Mouse (Mus musculus) limb, embryonic 15.5 days (tissue): ENCODE data around the gene Gcnt7. TPM values are rescaled to one million over a fixed set of nuclear protein-coding genes. Genes with fewer than 3 reads are reported as not detected.
A peak's percentile ranks its signal among the peaks of the same experiment; 100 is the strongest.

Experiments used
- ATAC-seq: fragments of 200-750 bp; cut with Nextera tagmentation; 2 replicates; pipeline ENCODE4 v1.8.0; 2017; ENCODE audit warnings: low read depth, moderate TSS enrichment; ENCODE audit not compliant: insufficient number of reproducible peaks, low FRiP score, low TSS enrichment
- H3K27ac ChIP-seq: fragments of 300-500 bp; sonication (generic); 2 replicates; pipeline ENCODE4 v1.5.1; 2015; ENCODE audit warnings: moderate library complexity, mild to moderate bottlenecking, inconsistent platforms
- H3K27me3 ChIP-seq: fragments of 300-500 bp; sonication (generic); 2 replicates; pipeline ENCODE4 v1.6.1; 2015; ENCODE audit warnings: inconsistent platforms
- H3K36me3 ChIP-seq: fragments of 300-500 bp; sonication (generic); 2 replicates; pipeline ENCODE4 v1.6.1; 2015; ENCODE audit warnings: inconsistent platforms
- H3K4me1 ChIP-seq: fragments of 300-500 bp; sonication (generic); 2 replicates; pipeline ENCODE4 v1.6.1; 2015; ENCODE audit warnings: inconsistent platforms
- H3K4me2 ChIP-seq: fragments of 300-500 bp; sonication (generic); 2 replicates; pipeline ENCODE4 v1.6.1; 2015; ENCODE audit warnings: mild to moderate bottlenecking, inconsistent platforms
- H3K4me3 ChIP-seq: fragments of 300-500 bp; sonication (generic); 2 replicates; pipeline ENCODE4 v1.5.1; 2015; ENCODE audit warnings: mild to moderate bottlenecking, inconsistent platforms
- H3K9ac ChIP-seq: fragments of 300-500 bp; sonication (generic); 2 replicates; pipeline ENCODE4 v1.6.1; 2015; ENCODE audit warnings: inconsistent platforms
- H3K9me3 ChIP-seq: fragments of 300-500 bp; sonication (generic); 2 replicates; pipeline ENCODE4 v1.6.1; 2016; ENCODE audit warnings: inconsistent platforms
- WGBS: fragments of 180-500 bp; shearing (Covaris S2); methylation state at CpG from one replicate; pipeline ENCODE4 v1.1.7; 2015; 5-methylcytosine and 5-hydroxymethylcytosine counted together
- polyA plus RNA-seq: library from polyadenylated mRNA; unstranded; fragments of >200 nt; fragmentation: Nextera tagmentation; extraction: Ambion mirVana; gene quantifications from 2 replicates; pipeline ENCODE4 v1.2.1, GENCODE M21; 2015

Gcnt7 gene
- polyA plus RNA-seq, 1 experiment from 2014 or later: 1.7 TPM

DNA sequence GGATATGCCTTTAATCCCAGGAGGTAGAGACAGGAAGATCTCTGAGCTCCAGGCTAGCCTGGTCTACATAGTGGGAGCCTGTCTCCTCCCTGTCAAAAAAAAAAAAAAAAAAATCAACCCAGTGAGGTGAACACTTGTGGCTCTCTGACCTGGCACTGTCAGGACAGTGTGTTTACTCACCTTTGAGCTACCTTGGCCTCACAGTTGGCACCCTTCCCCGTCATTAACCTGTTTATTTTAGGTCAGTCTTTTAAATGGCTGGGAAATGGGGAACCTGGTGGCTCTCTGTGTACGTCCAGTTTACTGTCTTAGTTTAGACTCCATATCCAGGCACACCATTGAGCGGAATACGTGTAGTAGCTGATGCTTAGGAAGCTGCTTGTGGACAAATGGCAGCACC, 6.4 kb downstream of the Gcnt7 start:
- H3K27me3 ChIP-seq: no peaks in the 10 kb centered on the region
- H3K4me3 ChIP-seq: no peak overlapping the region
- H3K36me3 ChIP-seq: peaks cover 74% of the 10 kb centered on the region
- H3K27ac ChIP-seq: no peak overlapping the region
- no peak overlapping the region for H3K9ac ChIP-seq
- ATAC-seq: no peak
- no peaks in the 10 kb centered on the region for H3K9me3 ChIP-seq
- no peaks in the 10 kb centered on the region for H3K4me1 ChIP-seq
- H3K4me2 ChIP-seq: no peak overlapping the region
- WGBS: 95% methylated on average over 4 of the region's 4 CpGs

DNA sequence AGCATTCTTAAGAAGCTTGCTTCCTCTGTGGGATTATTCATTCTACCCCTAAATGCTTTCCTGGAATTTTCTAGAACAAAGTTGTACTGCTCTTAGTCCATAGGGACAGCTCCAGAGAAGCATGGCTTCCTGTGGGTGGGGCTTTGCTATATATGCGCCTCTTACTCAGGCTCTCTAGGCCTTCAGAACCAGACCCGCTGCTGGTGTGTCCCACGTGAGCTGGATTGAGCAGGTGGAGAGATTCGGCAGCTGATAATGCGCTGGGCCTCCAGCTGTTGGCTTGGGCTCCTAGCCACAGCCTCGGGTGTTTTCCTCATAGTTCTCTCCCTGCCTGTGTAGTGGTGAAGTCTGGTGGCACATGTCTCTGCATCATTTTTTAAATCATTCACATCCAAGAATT, 7.8 kb downstream of the Gcnt7 start:
- Histone ChIP-seq H3K4me1 (no peaks in the 10 kb centered on the region), H3K4me2 (no peak overlapping the region), H3K9me3 (no peaks in the 10 kb centered on the region), H3K27me3 (no peaks in the 10 kb centered on the region), H3K9ac (no peak overlapping the region), H3K27ac (no peak overlapping the region), H3K36me3 (peaks cover 88% of the 10 kb centered on the region), H3K4me3 (no peak overlapping the region)
- ATAC-seq: no peak
- 73% methylated on average over 6 of the region's 6 CpGs for WGBS

DNA sequence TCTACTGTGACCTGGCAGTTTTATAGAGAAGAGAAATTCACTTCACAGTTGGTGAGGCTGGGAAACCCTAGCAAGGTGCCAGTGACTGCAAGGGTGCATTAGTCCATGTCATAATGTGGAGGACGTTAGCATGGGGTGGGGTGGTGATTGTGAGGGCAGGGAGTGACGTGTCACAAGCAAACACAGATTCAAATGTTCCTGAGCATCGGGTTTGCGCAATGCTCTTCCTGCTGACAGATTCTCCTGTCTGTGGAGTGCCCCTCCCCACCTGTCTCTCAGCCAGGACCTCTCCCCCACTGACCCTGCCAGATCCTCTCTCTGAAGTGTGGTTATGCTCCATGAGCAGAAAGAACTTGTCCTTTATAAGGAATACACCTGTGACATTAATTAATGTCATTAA, 10.1 kb downstream of the Gcnt7 start:
- no peak overlapping the region for H3K27ac ChIP-seq
- H3K4me1 ChIP-seq: no peaks in the 10 kb centered on the region
- peaks cover 82% of the 10 kb centered on the region for H3K36me3 ChIP-seq
- H3K4me3 ChIP-seq: no peak overlapping the region
- no peaks in the 10 kb centered on the region for H3K9me3 ChIP-seq
- ATAC-seq: no peak
- 84% methylated on average over 4 of the region's 4 CpGs for WGBS
- no peaks in the 10 kb centered on the region for H3K27me3 ChIP-seq
- H3K9ac ChIP-seq: no peak overlapping the region
- no peak overlapping the region for H3K4me2 ChIP-seq

- ATAC-seq: no peak
- no peak overlapping the region for H3K9ac ChIP-seq
- H3K27ac ChIP-seq: no peak overlapping the region
- H3K27me3 ChIP-seq: no peaks in the 10 kb centered on the region
- no peak overlapping the region for H3K4me3 ChIP-seq
- H3K9me3 ChIP-seq: no peaks in the 10 kb centered on the region
- H3K4me1 ChIP-seq: no peaks in the 10 kb centered on the region
- peaks cover 72% of the 10 kb centered on the region for H3K36me3 ChIP-seq
- 88% methylated on average over 6 of the region's 6 CpGs for WGBS
- H3K4me2 ChIP-seq: no peak overlapping the region
Measured at GRCm38 (mm10) chr2:172447317-172447716, 11.1 kb downstream of the Gcnt7 start.

DNA sequence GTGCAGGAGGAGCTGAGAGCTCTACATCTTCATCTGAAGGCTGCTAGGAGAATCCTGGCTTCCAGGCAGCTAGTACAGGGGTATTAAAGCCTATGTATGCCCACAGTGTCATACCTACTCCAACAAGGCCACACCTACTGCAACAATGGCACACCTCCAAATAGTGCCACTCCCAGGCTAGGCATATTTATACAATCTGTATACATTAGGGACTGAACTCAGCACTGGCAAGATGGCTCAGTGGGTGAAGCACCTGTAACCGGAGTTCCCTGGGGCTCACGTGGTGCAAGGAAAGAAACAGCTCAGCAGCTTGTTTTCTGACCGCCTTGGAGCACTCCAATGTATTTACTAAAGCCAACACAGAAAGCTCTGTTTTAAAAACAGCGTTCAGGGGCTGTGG, 12.8 kb downstream of the Gcnt7 start:
- 91% methylated on average over 4 of the region's 4 CpGs for WGBS
- Histone ChIP-seq H3K9ac (no peak overlapping the region), H3K9me3 (no peaks in the 10 kb centered on the region), H3K4me1 (peaks cover 14% of the 10 kb centered on the region), H3K4me3 (no peak overlapping the region), H3K27me3 (no peaks in the 10 kb centered on the region), H3K27ac (no peak overlapping the region), H3K4me2 (no peak overlapping the region), H3K36me3 (peaks cover 60% of the 10 kb centered on the region)
- ATAC-seq: no peak

DNA sequence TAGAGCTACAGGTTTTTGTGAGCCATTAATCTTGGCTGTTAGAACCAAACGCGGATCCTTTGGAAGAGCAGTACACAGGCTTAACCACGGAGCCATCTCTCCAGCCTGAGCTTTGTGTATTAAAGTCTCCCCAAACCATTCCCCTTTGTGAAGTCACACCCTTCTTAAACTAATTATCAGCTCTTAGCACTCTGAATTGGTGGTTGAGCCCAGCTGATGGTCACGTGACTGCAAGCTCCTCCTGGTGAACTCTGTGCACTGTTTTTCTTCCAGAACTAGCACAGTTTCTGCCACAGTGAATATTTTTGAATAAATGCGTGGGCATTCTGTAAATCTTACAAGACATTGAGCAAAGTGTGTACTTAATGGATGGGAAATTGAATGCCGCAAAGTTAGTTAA, 17.2 kb downstream of the Gcnt7 start:
- Histone ChIP-seq H3K27me3 (no peaks in the 10 kb centered on the region), H3K4me2 (peak overlapping the region; percentile 82), H3K36me3 (peaks cover 16% of the 10 kb centered on the region), H3K4me1 (peaks cover 18% of the 10 kb centered on the region), H3K4me3 (peak overlapping the region; percentile 76), H3K9ac (peak overlapping the region; percentile 50), H3K9me3 (no peaks in the 10 kb centered on the region), H3K27ac (no peak overlapping the region)
- no peak for ATAC-seq
- 34% methylated on average over 6 of the region's 6 CpGs for WGBS

GRCm38 (mm10) chr2:172440640-172441005, 17.8 kb downstream of the Gcnt7 start:
- Histone ChIP-seq H3K4me3 (peak overlapping the region; percentile 76), H3K36me3 (peaks cover 11% of the 10 kb centered on the region), H3K27ac (peak overlapping the region; percentile 68; the same call in 1 of the 2 replicates), H3K9me3 (no peaks in the 10 kb centered on the region), H3K27me3 (no peaks in the 10 kb centered on the region), H3K4me2 (peak overlapping the region; percentile 82), H3K4me1 (peaks cover 18% of the 10 kb centered on the region), H3K9ac (peak overlapping the region; percentile 50)
- peak; percentile 26; the same call in 1 of the 2 replicates for ATAC-seq
- under 1% methylated on average over 21 of the region's 21 CpGs for whole genome bisulfite sequencing

- no peaks in the 10 kb centered on the region for H3K9me3 ChIP-seq
- peak within 1 kb of the TSS; percentile 82 for H3K4me2 ChIP-seq
- H3K27ac ChIP-seq: peak within 1 kb of the TSS; percentile 76
- peak within 1 kb of the TSS; percentile 76 for H3K4me3 ChIP-seq
- H3K4me1 ChIP-seq: peaks cover 18% of the 10 kb centered on the region
- H3K36me3 ChIP-seq: peaks cover 6% of the 10 kb centered on the region
- H3K27me3 ChIP-seq: no peaks in the 10 kb centered on the region
- peak within 1 kb of the TSS; percentile 50 for H3K9ac ChIP-seq
- WGBS: 2% methylated on average over 35 of the region's 35 CpGs
- ATAC-seq: peak; percentile 87
Measured at GRCm38 (mm10) chr2:172439843-172440639, 18.4 kb downstream of the Gcnt7 start, which contains the start of gene Rtf2. Rtf2 (plus strand) TSS chr2:172440556.

GRCm38 (mm10) chr2:172437371-172437952, 20.9 kb downstream of the Gcnt7 start:
- H3K4me1 ChIP-seq: peaks cover 18% of the 10 kb centered on the region
- H3K27me3 ChIP-seq: no peaks in the 10 kb centered on the region
- no peaks in the 10 kb centered on the region for H3K9me3 ChIP-seq
- no peak overlapping the region for H3K9ac ChIP-seq
- WGBS: 63% methylated on average over 16 of the region's 16 CpGs
- no peaks in the 10 kb centered on the region for H3K36me3 ChIP-seq
- H3K4me3 ChIP-seq: no peak overlapping the region
- H3K4me2 ChIP-seq: no peak overlapping the region
- no peak overlapping the region for H3K27ac ChIP-seq
- ATAC-seq: no peak

DNA sequence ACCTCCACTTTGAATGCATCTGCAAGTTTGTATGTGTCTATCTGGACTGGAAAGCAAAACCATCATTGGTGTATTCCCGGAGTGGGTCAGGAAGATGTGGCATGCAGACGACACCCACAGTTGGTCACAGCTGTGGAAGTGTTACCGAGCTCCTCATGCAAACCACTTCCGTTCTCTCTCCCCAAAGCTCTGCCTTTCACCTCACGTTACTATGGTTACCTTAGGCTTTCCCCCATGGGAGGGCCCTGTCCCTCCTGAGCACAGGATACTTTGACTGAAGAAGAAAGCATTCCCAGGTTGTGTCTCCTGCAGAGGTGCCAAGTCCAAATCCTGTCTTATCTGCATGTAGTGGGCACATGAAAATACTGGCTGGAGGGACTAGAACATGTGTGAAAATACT, 24.6 kb downstream of the Gcnt7 start:
- Histone ChIP-seq H3K27me3 (no peaks in the 10 kb centered on the region), H3K4me2 (no peak overlapping the region), H3K27ac (no peak overlapping the region), H3K9me3 (no peaks in the 10 kb centered on the region), H3K9ac (no peak overlapping the region), H3K4me3 (no peak overlapping the region), H3K36me3 (no peaks in the 10 kb centered on the region), H3K4me1 (no peaks in the 10 kb centered on the region)
- 44% methylated on average over 5 of the region's 5 CpGs for WGBS
- no peak for ATAC-seq

DNA sequence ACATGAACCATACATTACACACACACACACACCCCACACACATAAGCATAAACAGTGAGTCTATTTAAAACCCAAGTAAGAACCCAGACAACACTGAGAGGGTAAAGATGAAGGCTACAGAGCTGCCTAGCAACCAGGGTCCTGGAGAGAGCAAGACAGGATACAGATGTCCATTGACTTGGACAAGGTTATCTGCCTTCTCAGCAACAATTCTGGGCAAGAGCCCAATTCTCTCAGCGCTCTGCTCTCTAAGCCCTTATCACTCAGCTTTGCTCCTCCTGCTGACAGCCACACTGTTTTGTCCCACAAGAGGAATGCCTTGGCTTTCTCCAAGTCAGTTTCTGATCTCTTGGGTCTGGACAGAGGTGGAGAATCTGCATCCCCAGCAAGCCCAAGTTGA, 27.8 kb downstream of the Gcnt7 start:
- Histone ChIP-seq H3K27me3 (no peaks in the 10 kb centered on the region), H3K4me1 (no peaks in the 10 kb centered on the region), H3K36me3 (no peaks in the 10 kb centered on the region), H3K27ac (no peak overlapping the region), H3K4me3 (no peak overlapping the region), H3K4me2 (no peak overlapping the region), H3K9me3 (no peaks in the 10 kb centered on the region), H3K9ac (no peak overlapping the region)
- ATAC-seq: no peak
- WGBS: 72% methylated on average over 1 of the region's 1 CpGs

- WGBS: 89% methylated on average over 5 of the region's 5 CpGs
- no peak overlapping the region for H3K27ac ChIP-seq
- H3K27me3 ChIP-seq: no peaks in the 10 kb centered on the region
- H3K4me3 ChIP-seq: no peak overlapping the region
- no peaks in the 10 kb centered on the region for H3K9me3 ChIP-seq
- no peaks in the 10 kb centered on the region for H3K36me3 ChIP-seq
- ATAC-seq: no peak
- H3K4me2 ChIP-seq: no peak overlapping the region
- no peak overlapping the region for H3K9ac ChIP-seq
- 0 out of 2 replicates have a peak, but pooled peaks cover 2% of the 10 kb centered on the region for H3K4me1 ChIP-seq
Measured at GRCm38 (mm10) chr2:172418208-172418607, 40.2 kb downstream of the Gcnt7 start.
